In the genomic region with DNA sequence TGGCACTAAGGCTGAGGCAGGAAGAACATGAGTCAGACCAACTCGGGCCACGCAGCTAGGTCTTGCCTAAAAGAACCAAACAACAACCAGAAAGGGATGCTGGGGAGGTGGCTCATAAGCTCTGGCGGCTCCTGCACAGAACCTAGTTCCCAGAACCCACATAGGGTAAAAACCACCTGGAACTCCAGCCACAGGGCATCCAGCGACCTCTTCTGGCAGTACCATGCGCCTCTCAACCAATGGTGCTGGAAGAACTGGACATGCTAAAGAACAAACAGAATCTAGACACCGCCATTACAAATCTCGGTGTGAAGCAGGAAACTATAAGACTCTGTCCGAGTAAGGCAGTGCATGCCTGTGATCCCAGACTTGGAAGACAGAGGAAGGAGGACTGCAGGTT, we compare ENCODE assay signal across 14 mouse cellular contexts.
"Had no signal": no experiment of that assay in that cellular context is flagged by ENCODE, and none has a peak within 500 bp of the region (broad histone marks: within the 10 kb centered on the region; RNA-seq: fewer than 3 reads in every experiment).

No protein-coding gene starts in this region.

- H3K4me1 ChIP-seq: kidney, embryonic 15.5 days; midbrain, embryonic 15.5 days; neural tube, embryonic 12.5 days had no signal

- H3K4me2 ChIP-seq: kidney, embryonic 15.5 days; limb, embryonic 12.5 days; midbrain, embryonic 11.5 days; midbrain, embryonic 15.5 days; neural tube, embryonic 12.5 days had no signal

- DNase-seq: kidney, postnatal 14 days; liver; lung, adult 2 months; lung, postnatal 36 days; thymus, postnatal 4 days had no signal

- H3K9ac ChIP-seq: kidney, embryonic 15.5 days; limb, embryonic 12.5 days; liver, embryonic 14.5 days; midbrain, embryonic 15.5 days; neural tube, embryonic 12.5 days had no signal

- H3K4me3 ChIP-seq: kidney, embryonic 15.5 days; left cerebral cortex, adult 2 months; limb, embryonic 12.5 days; midbrain, embryonic 15.5 days; neural tube, embryonic 12.5 days had no signal

- ATAC-seq: lung, postnatal 0 days; midbrain, embryonic 15.5 days had no signal

- H3K27ac ChIP-seq: kidney, embryonic 15.5 days; left cerebral cortex, adult 2 months; limb, embryonic 12.5 days; liver, embryonic 14.5 days; midbrain, embryonic 15.5 days; neural tube, embryonic 12.5 days; stomach, postnatal 0 days had no signal

- H3K36me3 ChIP-seq: kidney, embryonic 15.5 days; midbrain, embryonic 15.5 days; neural tube, embryonic 12.5 days had no signal

- H3K27me3 ChIP-seq: kidney, embryonic 15.5 days; limb, embryonic 12.5 days; midbrain, embryonic 15.5 days; neural tube, embryonic 12.5 days had no signal

- H3K9me3 ChIP-seq: kidney, embryonic 15.5 days; limb, embryonic 12.5 days; midbrain, embryonic 15.5 days; neural tube, embryonic 12.5 days had no signal
